Mouse (Mus musculus) brain, embryonic 14.5 days (tissue): ENCODE results near the gene Vars2.

Experiments used
- CTCF ChIP-seq: fragments of 200-500 bp; IDR thresholded peaks from 2 replicates; pipeline ENCODE4 v1.5.1; 2012; ENCODE audit warnings: inconsistent platforms, mild to moderate bottlenecking, moderate library complexity, borderline replicate concordance; ENCODE audit not compliant: insufficient read depth, insufficient read length; ENCODE audit errors: extremely low read depth
- POLR2A ChIP-seq: fragments of 200-500 bp; IDR thresholded peaks from 2 replicates; pipeline ENCODE4 v1.6.1; 2012; ENCODE audit warnings: mild to moderate bottlenecking, inconsistent platforms, borderline replicate concordance; ENCODE audit not compliant: poor library complexity, insufficient read depth, insufficient read length, severe bottlenecking; ENCODE audit errors: extremely low read depth

DNA sequence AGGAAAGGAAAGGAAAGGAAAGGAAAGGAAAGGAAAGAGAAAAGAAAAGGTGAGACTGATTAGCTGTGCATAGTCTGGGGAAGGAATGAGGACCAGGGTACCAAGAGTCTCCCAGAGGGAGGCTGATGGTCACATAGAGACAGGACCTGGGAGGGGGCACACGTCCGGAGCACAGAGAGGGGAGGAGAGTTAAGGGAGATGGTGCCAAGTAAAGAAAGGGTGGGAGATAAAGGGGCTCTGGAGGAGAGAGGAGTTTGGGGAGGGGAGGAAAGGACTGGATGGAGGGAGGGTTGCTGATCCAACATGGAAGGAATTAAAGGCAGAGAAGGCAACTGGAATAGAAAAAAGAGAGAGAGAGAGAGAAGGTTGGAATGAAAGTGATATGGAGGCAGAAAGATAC is 35.7 kb upstream of the Vars2 start:
- TF ChIP-seq CTCF (no peak), POLR2A (no peak)
